Mouse (Mus musculus): ENCODE data around the gene Rpl38. TPM values are rescaled to one million over a fixed set of nuclear protein-coding genes. Genes with fewer than 3 reads are reported as not detected.
A peak's percentile ranks its signal among the peaks of the same experiment; 100 is the strongest.

Rpl38 gene
- polyA plus RNA-seq (2016; fragmentation: Nextera tagmentation; extraction: Ambion mirVana): 859 and 942 TPM in 2 replicates

- peak within 1 kb of the TSS; percentile 92 for H3K9ac ChIP-seq
- peak; percentile 87 for ATAC-seq (ENCODE audit: low FRiP score)
- H3K4me1 ChIP-seq: peaks cover 20% of the 10 kb centered on the region
- H3K27me3 ChIP-seq: peaks cover 21% of the 10 kb centered on the region; the same call in 1 of the 2 replicates
- no peaks in the 10 kb centered on the region for H3K9me3 ChIP-seq
- peak within 1 kb of the TSS; percentile 88 for H3K4me3 ChIP-seq (replicated peaks)
- peak within 1 kb of the TSS; percentile 94 for H3K4me2 ChIP-seq
- H3K36me3 ChIP-seq (replicated peaks): peaks cover 32% of the 10 kb centered on the region
- under 1% methylated on average over 21 of the region's 21 CpGs for WGBS
- H3K27ac ChIP-seq: peak within 1 kb of the TSS; percentile 92
Observed at GRCm38 (mm10) chr11:114668301-114668710, at the start of gene Rpl38. Gene Rpl38, plus strand, starts transcription at chr11:114668524.

- no peak overlapping the region for H3K4me3 ChIP-seq (replicated peaks)
- 0 out of 2 replicates have a peak overlapping the region, but pooled peaks have one; percentile 31 for H3K27ac ChIP-seq
- no peaks in the 10 kb centered on the region for H3K27me3 ChIP-seq
- 33% methylated on average over 17 of the region's 17 CpGs for WGBS
- peaks cover 7% of the 10 kb centered on the region; the same call in 1 of the 2 replicates for H3K4me1 ChIP-seq
- peak overlapping the region; percentile 11; the same call in 1 of the 2 replicates for H3K4me2 ChIP-seq
- ATAC-seq (ENCODE audit: low FRiP score): no peak
- no peaks in the 10 kb centered on the region for H3K36me3 ChIP-seq (replicated peaks)
- H3K9ac ChIP-seq: no peak overlapping the region
- H3K9me3 ChIP-seq: no peaks in the 10 kb centered on the region
Observed at GRCm38 (mm10) chr11:114618697-114619417, 49.5 kb upstream of the Rpl38 start.

DNA sequence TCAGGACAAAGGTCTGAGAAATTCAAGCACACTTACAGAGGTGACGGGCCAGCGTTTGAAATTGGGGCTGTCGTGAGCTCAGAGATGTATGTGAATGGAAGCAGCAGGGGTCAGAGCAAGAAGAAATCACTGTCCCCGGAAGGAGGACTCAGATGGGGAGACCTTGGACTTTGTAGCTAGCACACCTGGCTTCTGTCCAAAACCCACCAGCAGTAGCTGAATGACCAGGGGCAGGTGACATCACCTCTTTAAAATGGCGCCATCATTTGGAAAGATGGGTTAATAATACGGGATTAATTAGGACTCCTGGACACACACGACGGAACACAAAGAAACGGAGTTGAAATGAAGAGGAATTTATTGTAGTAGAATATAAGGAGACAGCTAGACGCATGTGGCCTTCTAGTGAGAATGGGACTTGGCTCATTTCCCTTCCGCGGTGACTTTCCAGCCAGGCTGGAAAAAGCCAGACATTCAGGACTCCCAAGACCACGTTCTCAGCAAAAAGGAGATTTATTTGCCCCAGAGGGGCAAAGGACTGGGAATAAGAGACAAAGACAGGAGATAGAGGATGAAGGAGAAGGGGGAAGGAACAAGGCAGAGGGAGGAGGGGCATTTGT lies 42.1 kb upstream of the Rpl38 start:
- WGBS: 62% methylated on average over 13 of the region's 13 CpGs

GRCm38 (mm10) chr11:114627036-114627435 lies 41.3 kb upstream of the Rpl38 start:
- H3K4me2 ChIP-seq: no peak overlapping the region
- H3K9ac ChIP-seq: no peak overlapping the region
- H3K27me3 ChIP-seq: no peaks in the 10 kb centered on the region
- H3K27ac ChIP-seq: no peak overlapping the region
- WGBS: 88% methylated on average over 5 of the region's 6 CpGs
- peaks cover 6% of the 10 kb centered on the region; the same call in 1 of the 2 replicates for H3K9me3 ChIP-seq
- no peak for ATAC-seq (ENCODE audit: low FRiP score)
- H3K4me1 ChIP-seq: 0 out of 2 replicates have a peak, but pooled peaks cover 2% of the 10 kb centered on the region
- no peaks in the 10 kb centered on the region for H3K36me3 ChIP-seq (replicated peaks)
- no peak overlapping the region for H3K4me3 ChIP-seq (replicated peaks)

More for the DNA sequence above, 42.1 kb upstream of the Rpl38 start:
- H3K4me3 ChIP-seq (replicated peaks): no peak overlapping the region
- H3K27me3 ChIP-seq: no peaks in the 10 kb centered on the region
- H3K9ac ChIP-seq: no peak overlapping the region
- 0 out of 2 replicates have a peak, but pooled peaks cover 2% of the 10 kb centered on the region for H3K4me1 ChIP-seq
- H3K36me3 ChIP-seq (replicated peaks): no peaks in the 10 kb centered on the region
- no peak overlapping the region for H3K27ac ChIP-seq
- no peak for ATAC-seq (ENCODE audit: low FRiP score)
- peaks cover 6% of the 10 kb centered on the region; the same call in 1 of the 2 replicates for H3K9me3 ChIP-seq
- no peak overlapping the region for H3K4me2 ChIP-seq

DNA sequence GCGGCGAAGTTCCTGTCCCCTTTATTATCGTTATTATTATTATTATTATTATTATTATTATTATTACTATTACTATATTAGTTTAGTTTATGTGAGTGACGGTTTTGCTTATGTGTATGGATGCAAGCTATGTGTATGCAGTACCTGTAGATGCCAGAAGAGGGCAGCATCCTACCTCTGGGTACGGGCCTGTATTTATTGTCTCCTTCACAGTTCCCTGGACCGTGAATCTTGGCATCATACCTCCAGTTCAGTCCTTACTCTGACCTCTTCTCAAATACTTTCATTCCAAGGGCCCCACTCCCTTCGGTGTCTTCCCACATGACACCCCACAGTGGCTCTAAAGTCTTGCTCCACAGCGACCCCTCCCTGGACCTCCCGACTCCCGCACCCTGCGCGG lies 40.3 kb upstream of the Rpl38 start:
- no peak overlapping the region for H3K9ac ChIP-seq
- no peak overlapping the region for H3K4me2 ChIP-seq
- H3K27me3 ChIP-seq: no peaks in the 10 kb centered on the region
- no peak overlapping the region for H3K4me3 ChIP-seq (replicated peaks)
- H3K36me3 ChIP-seq (replicated peaks): no peaks in the 10 kb centered on the region
- 0 out of 2 replicates have a peak, but pooled peaks cover 2% of the 10 kb centered on the region for H3K4me1 ChIP-seq
- no peak for ATAC-seq (ENCODE audit: low FRiP score)
- 79% methylated on average over 12 of the region's 12 CpGs for WGBS
- H3K9me3 ChIP-seq: peaks cover 6% of the 10 kb centered on the region; the same call in 1 of the 2 replicates
- H3K27ac ChIP-seq: no peak overlapping the region

GRCm38 (mm10) chr11:114630044-114630443 lies 38.3 kb upstream of the Rpl38 start:
- peaks cover 6% of the 10 kb centered on the region; the same call in 1 of the 2 replicates for H3K9me3 ChIP-seq
- no peak overlapping the region for H3K4me3 ChIP-seq (replicated peaks)
- peaks cover 5% of the 10 kb centered on the region; the same call in 1 of the 2 replicates for H3K27me3 ChIP-seq
- WGBS: 82% methylated on average over 5 of the region's 5 CpGs
- no peak overlapping the region for H3K9ac ChIP-seq
- no peak overlapping the region for H3K27ac ChIP-seq
- H3K4me1 ChIP-seq: 0 out of 2 replicates have a peak, but pooled peaks cover 2% of the 10 kb centered on the region
- H3K36me3 ChIP-seq (replicated peaks): no peaks in the 10 kb centered on the region
- no peak overlapping the region for H3K4me2 ChIP-seq
- no peak for ATAC-seq (ENCODE audit: low FRiP score)

DNA sequence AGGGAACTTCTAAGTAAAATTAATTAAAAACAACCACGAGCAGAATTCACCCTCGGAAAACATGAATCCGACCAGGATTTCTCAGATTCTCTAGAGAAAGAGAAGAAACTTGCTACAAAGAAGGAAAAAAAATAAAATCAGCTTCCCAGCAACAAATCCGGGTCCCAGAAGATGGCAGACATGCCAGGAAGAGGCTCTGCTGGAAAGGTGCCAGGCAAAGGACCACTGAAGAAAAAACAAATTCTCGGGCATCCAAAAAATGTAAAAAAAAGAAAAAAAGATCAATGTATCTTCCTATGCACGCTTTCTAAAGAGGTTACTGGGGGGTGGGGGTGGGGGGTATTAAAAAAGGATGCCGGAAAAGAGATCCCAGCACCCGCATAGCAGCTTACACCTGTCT lies 36.1 kb upstream of the Rpl38 start:
- Histone ChIP-seq H3K27ac (no peak overlapping the region), H3K27me3 (peaks cover 12% of the 10 kb centered on the region), H3K4me3 (replicated peaks) (no peak overlapping the region), H3K36me3 (replicated peaks) (no peaks in the 10 kb centered on the region), H3K4me1 (peaks cover 12% of the 10 kb centered on the region), H3K4me2 (no peak overlapping the region), H3K9ac (no peak overlapping the region), H3K9me3 (peaks cover 6% of the 10 kb centered on the region; the same call in 1 of the 2 replicates)
- 71% methylated on average over 8 of the region's 8 CpGs for WGBS
- no peak for ATAC-seq (ENCODE audit: low FRiP score)

DNA sequence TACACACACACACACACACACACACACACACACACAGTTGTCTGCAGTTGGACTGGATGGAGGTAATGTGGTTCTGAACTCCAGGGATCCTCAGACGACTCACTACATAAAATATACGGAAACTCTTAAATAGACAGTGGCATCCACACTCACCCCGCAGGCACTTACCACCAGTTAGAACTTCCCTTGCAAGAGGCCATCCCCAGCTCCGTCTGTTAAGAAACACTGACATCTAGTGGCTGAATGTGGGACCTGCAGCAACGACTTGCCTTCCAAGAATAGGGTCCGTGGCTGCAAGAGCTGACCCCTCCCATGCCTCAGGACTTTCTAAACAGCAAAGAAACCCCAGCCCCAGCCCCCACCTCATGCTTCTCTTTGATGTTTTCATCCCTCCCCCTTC lies 32.0 kb upstream of the Rpl38 start:
- Histone ChIP-seq H3K9me3 (no peaks in the 10 kb centered on the region), H3K4me1 (peaks cover 38% of the 10 kb centered on the region), H3K27ac (0 out of 2 replicates have a peak overlapping the region, but pooled peaks have one; percentile 3), H3K36me3 (replicated peaks) (no peaks in the 10 kb centered on the region), H3K9ac (0 out of 2 replicates have a peak overlapping the region, but pooled peaks have one; percentile 25), H3K27me3 (peaks cover 46% of the 10 kb centered on the region), H3K4me3 (replicated peaks) (no peak overlapping the region), H3K4me2 (peak overlapping the region; percentile 31)
- WGBS: under 1% methylated on average over 6 of the region's 6 CpGs
- ATAC-seq (ENCODE audit: low FRiP score): peak; percentile 79

DNA sequence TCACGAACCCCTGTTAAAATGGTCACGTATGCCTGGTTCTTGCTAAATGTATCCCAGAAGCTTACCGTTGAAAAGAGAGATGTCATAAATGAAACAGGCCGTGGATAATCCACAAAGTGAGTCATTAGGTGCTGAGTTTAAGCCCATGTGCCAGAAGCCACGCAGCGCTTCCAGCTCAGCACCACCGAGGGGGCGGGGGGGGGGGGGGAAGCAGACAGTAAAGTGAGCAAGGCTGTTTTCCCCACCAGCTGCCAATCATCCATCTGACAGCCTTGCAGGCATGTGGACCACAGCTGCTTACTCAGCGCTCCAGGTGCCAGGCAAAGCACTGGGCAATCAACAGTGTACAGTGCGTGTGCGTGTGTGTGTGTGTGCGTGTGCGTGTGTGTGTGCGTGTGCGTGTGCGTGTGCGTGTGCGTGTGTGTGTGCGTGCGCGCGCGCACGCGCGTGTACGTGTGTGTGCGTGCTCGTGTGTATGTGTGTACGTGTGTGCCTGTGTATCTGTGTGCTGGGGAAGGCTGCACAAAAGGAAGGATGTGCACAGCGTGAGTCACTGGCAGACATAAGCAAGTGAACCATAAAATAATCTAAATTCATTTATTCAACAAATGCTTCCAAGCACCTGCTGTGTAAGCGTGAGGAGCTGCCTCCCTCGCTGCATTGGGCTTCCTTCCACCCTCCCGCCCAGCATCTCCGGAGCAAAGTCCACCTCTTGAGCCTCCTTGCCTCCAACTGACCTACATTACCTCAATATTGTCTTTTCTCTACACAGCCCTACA lies 31.4 kb upstream of the Rpl38 start:
- peak overlapping the region; percentile 31 for H3K4me2 ChIP-seq
- 0 out of 2 replicates have a peak overlapping the region, but pooled peaks have one; percentile 21 for H3K27ac ChIP-seq
- no peaks in the 10 kb centered on the region for H3K9me3 ChIP-seq
- H3K4me3 ChIP-seq (replicated peaks): no peak overlapping the region
- peak; percentile 56; the same call in 1 of the 2 replicates for ATAC-seq (ENCODE audit: low FRiP score)
- WGBS: 54% methylated on average over 35 of the region's 35 CpGs
- peaks cover 40% of the 10 kb centered on the region for H3K4me1 ChIP-seq
- no peak overlapping the region for H3K9ac ChIP-seq
- H3K27me3 ChIP-seq: peaks cover 46% of the 10 kb centered on the region
- H3K36me3 ChIP-seq (replicated peaks): no peaks in the 10 kb centered on the region

GRCm38 (mm10) chr11:114638647-114639290 lies 29.6 kb upstream of the Rpl38 start:
- ATAC-seq (ENCODE audit: low FRiP score): no peak
- peaks cover 46% of the 10 kb centered on the region for H3K27me3 ChIP-seq
- no peak overlapping the region for H3K4me3 ChIP-seq (replicated peaks)
- WGBS: 66% methylated on average over 10 of the region's 10 CpGs
- no peak overlapping the region for H3K4me2 ChIP-seq
- H3K27ac ChIP-seq: no peak overlapping the region
- H3K9me3 ChIP-seq: no peaks in the 10 kb centered on the region
- peaks cover 47% of the 10 kb centered on the region for H3K4me1 ChIP-seq
- H3K36me3 ChIP-seq (replicated peaks): no peaks in the 10 kb centered on the region
- H3K9ac ChIP-seq: no peak overlapping the region

DNA sequence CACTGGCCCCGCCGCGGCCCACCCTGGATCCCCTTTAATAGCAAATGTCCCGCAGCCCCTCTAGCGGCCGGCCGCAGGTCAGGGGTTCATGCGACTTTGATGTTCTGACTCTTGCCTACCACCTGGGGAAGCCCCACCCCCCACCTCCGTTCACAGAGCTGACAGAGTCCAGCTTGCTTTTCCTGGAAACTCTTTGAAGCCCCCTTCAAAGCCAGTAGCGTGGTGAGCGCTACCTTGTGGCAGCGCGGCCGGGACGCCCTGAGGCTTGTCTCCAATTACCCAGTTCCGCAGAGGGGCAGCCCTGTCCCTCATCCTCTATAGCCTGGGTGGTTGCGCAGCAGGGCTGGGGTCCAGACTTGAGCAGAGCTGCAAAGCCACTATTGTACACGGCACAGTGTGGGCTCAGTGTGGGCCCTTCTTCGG lies 28.6 kb upstream of the Rpl38 start:
- Histone ChIP-seq H3K27ac (no peak overlapping the region), H3K4me1 (peaks cover 47% of the 10 kb centered on the region), H3K36me3 (replicated peaks) (no peaks in the 10 kb centered on the region), H3K4me2 (peak overlapping the region; percentile 27), H3K9me3 (no peaks in the 10 kb centered on the region), H3K9ac (0 out of 2 replicates have a peak overlapping the region, but pooled peaks have one; percentile 2), H3K4me3 (replicated peaks) (no peak overlapping the region), H3K27me3 (peaks cover 44% of the 10 kb centered on the region)
- no peak for ATAC-seq (ENCODE audit: low FRiP score)
- 3% methylated on average over 19 of the region's 19 CpGs for WGBS

All from forebrain, embryonic 12.5 days (tissue).